Mouse (Mus musculus) left cerebral cortex, postnatal 4 days (tissue): ENCODE data around the gene Gm20388. TPM values are rescaled to one million over a fixed set of nuclear protein-coding genes. Genes with fewer than 3 reads are reported as not detected.

Source experiments
- DNase-seq: peaks from one replicate; pipeline ENCODE4 v3.0.0-alpha.2; 2022
- intact Hi-C: fragments of 180-260 bp; cut with DNase I; formaldehyde crosslinking; loops from one replicate; pipeline ENCODE4 v1.15.1; 2025
- total RNA-seq, 2 experiments: library from RNA; stranded (reverse); gene quantifications; 2 replicates each; pipeline ENCODE4 v1.2.3; 2021

Gene Gm20388
- total RNA-seq, 2 experiments from 2014 or later = 6.5 to 12.8 TPM

GRCm38 (mm10) chr8:122531312-122531711, 2620.7 kb downstream of the Gm20388 start:
- intact Hi-C loops = no loop called here
- DNase-seq = no peak

- no peak for DNase-seq
- intact Hi-C loops = no loop called here
Measured at GRCm38 (mm10) chr8:122537033-122537432, 2626.4 kb downstream of the Gm20388 start.

GRCm38 (mm10) chr8:122537812-122538211, 2627.2 kb downstream of the Gm20388 start:
- DNase-seq = no peak
- intact Hi-C loops = no loop called here

- intact Hi-C loops = no loop called here
Measured at GRCm38 (mm10) chr8:122538310-122539076, 2627.9 kb downstream of the Gm20388 start.

GRCm38 (mm10) chr8:122544138-122544537, 2633.5 kb downstream of the Gm20388 start:
- no peak for DNase-seq
- intact Hi-C loops = no loop called here

More at GRCm38 (mm10) chr8:122538310-122539076, 2627.9 kb downstream of the Gm20388 start:
- DNase-seq = no peak

- DNase-seq = no peak
- intact Hi-C loops = no loop called here
Measured at GRCm38 (mm10) chr8:122546066-122546755, 2635.6 kb downstream of the Gm20388 start.

- intact Hi-C loops = no loop called here
- DNase-seq = no peak
Measured at GRCm38 (mm10) chr8:122546811-122547453, 2636.3 kb downstream of the Gm20388 start.

- intact Hi-C loops = no loop called here
- DNase-seq = no peak
Measured at GRCm38 (mm10) chr8:122547815-122548214, 2637.2 kb downstream of the Gm20388 start.

GRCm38 (mm10) chr8:122548331-122548730, 2637.7 kb downstream of the Gm20388 start:
- DNase-seq = no peak
- intact Hi-C loops = no loop called here

GRCm38 (mm10) chr8:122548891-122549439, 2638.3 kb downstream of the Gm20388 start:
- intact Hi-C loops = no loop called here
- DNase-seq = no peak

- intact Hi-C loops = loop anchor here (5.0 kb wide), 1 partner anchor 48 kb away; no protein-coding TSS in a partner anchor
- DNase-seq = no peak
Measured at GRCm38 (mm10) chr8:122550234-122550994, 2639.8 kb downstream of the Gm20388 start.

GRCm38 (mm10) chr8:122550995-122551264, 2640.3 kb downstream of the Gm20388 start:
- DNase-seq = no peak
- intact Hi-C loops = loop anchor here (5.0 kb wide), 1 partner anchor 49 kb away; no protein-coding TSS in a partner anchor

- DNase-seq = peak; percentile 84
- intact Hi-C loops = loop anchor here (5.0 kb wide), 1 partner anchor 49 kb away; no protein-coding TSS in a partner anchor
Measured at GRCm38 (mm10) chr8:122551265-122552051, 2640.8 kb downstream of the Gm20388 start, which contains the start of gene Piezo1. Gene Piezo1 (minus strand): TSS chr8:122551329.

- peak; percentile 59 for DNase-seq
- intact Hi-C loops = loop anchor here (5.0 kb wide), 1 partner anchor 52 kb away; no protein-coding TSS in a partner anchor
Measured at GRCm38 (mm10) chr8:122554786-122555185, 2644.1 kb downstream of the Gm20388 start.

- DNase-seq = no peak
- intact Hi-C loops = no loop called here
Measured at GRCm38 (mm10) chr8:122556030-122557009, 2645.7 kb downstream of the Gm20388 start.

GRCm38 (mm10) chr8:122557248-122558038, 2646.8 kb downstream of the Gm20388 start:
- DNase-seq = no peak
- intact Hi-C loops = no loop called here

GRCm38 (mm10) chr8:122558671-122559349, 2648.2 kb downstream of the Gm20388 start:
- DNase-seq = peak; percentile 66
- intact Hi-C loops = no loop called here
